Mouse (Mus musculus) limb, embryonic 15.5 days (tissue): ENCODE data around the gene Cep85l. TPM values are rescaled to one million over a fixed set of nuclear protein-coding genes. Genes with fewer than 3 reads are reported as not detected.

Experiments
- ATAC-seq: fragments of 200-750 bp; cut with Nextera tagmentation; 2 replicates; pipeline ENCODE4 v1.8.0; 2017; ENCODE audit warnings: low read depth, moderate TSS enrichment; ENCODE audit not compliant: insufficient number of reproducible peaks, low FRiP score, low TSS enrichment
- H3K27ac ChIP-seq: fragments of 300-500 bp; sonication (generic); 2 replicates; pipeline ENCODE4 v1.5.1; 2015; ENCODE audit warnings: moderate library complexity, mild to moderate bottlenecking, inconsistent platforms
- H3K27me3 ChIP-seq: fragments of 300-500 bp; sonication (generic); 2 replicates; pipeline ENCODE4 v1.6.1; 2015; ENCODE audit warnings: inconsistent platforms
- H3K36me3 ChIP-seq: fragments of 300-500 bp; sonication (generic); 2 replicates; pipeline ENCODE4 v1.6.1; 2015; ENCODE audit warnings: inconsistent platforms
- H3K4me1 ChIP-seq: fragments of 300-500 bp; sonication (generic); 2 replicates; pipeline ENCODE4 v1.6.1; 2015; ENCODE audit warnings: inconsistent platforms
- H3K4me2 ChIP-seq: fragments of 300-500 bp; sonication (generic); 2 replicates; pipeline ENCODE4 v1.6.1; 2015; ENCODE audit warnings: mild to moderate bottlenecking, inconsistent platforms
- H3K4me3 ChIP-seq: fragments of 300-500 bp; sonication (generic); 2 replicates; pipeline ENCODE4 v1.5.1; 2015; ENCODE audit warnings: mild to moderate bottlenecking, inconsistent platforms
- H3K9ac ChIP-seq: fragments of 300-500 bp; sonication (generic); 2 replicates; pipeline ENCODE4 v1.6.1; 2015; ENCODE audit warnings: inconsistent platforms
- H3K9me3 ChIP-seq: fragments of 300-500 bp; sonication (generic); 2 replicates; pipeline ENCODE4 v1.6.1; 2016; ENCODE audit warnings: inconsistent platforms
- WGBS: fragments of 180-500 bp; shearing (Covaris S2); methylation state at CpG from one replicate; pipeline ENCODE4 v1.1.7; 2015; 5-methylcytosine and 5-hydroxymethylcytosine counted together
- polyA plus RNA-seq: library from polyadenylated mRNA; unstranded; fragments of >200 nt; fragmentation: Nextera tagmentation; extraction: Ambion mirVana; gene quantifications from 2 replicates; pipeline ENCODE4 v1.2.1, GENCODE M21; 2015

Gene Cep85l
- polyA plus RNA-seq, 1 experiment from 2014 or later = 5.9 TPM

GRCm38 (mm10) chr10:53337162-53337923 lies 42.4 kb downstream of the Cep85l start, which contains the start of gene Pln:
Pln (plus strand) TSS chr10:53337667.
- Histone ChIP-seq H3K4me2 (no peak within 1 kb of the TSS), H3K36me3 (no peaks in the 10 kb centered on the region), H3K27me3 (no peaks in the 10 kb centered on the region), H3K4me1 (no peaks in the 10 kb centered on the region), H3K9ac (no peak within 1 kb of the TSS), H3K4me3 (no peak within 1 kb of the TSS), H3K27ac (no peak within 1 kb of the TSS), H3K9me3 (no peaks in the 10 kb centered on the region)
- WGBS = 56% methylated on average over 6 of the region's 6 CpGs
- ATAC-seq = no peak

GRCm38 (mm10) chr10:53335974-53336373 lies 43.8 kb downstream of the Cep85l start:
- Histone ChIP-seq H3K4me3 (no peak overlapping the region), H3K27ac (no peak overlapping the region), H3K4me2 (no peak overlapping the region), H3K9ac (no peak overlapping the region), H3K36me3 (no peaks in the 10 kb centered on the region), H3K27me3 (no peaks in the 10 kb centered on the region), H3K9me3 (no peaks in the 10 kb centered on the region), H3K4me1 (no peaks in the 10 kb centered on the region)
- no peak for ATAC-seq
- 81% methylated on average over 3 of the region's 3 CpGs for WGBS

GRCm38 (mm10) chr10:53335266-53335665 lies 44.5 kb downstream of the Cep85l start:
- no peaks in the 10 kb centered on the region for H3K9me3 ChIP-seq
- H3K4me1 ChIP-seq = no peaks in the 10 kb centered on the region
- ATAC-seq = no peak
- H3K4me2 ChIP-seq = no peak overlapping the region
- 81% methylated on average over 2 of the region's 2 CpGs for WGBS
- H3K9ac ChIP-seq = no peak overlapping the region
- H3K27me3 ChIP-seq = no peaks in the 10 kb centered on the region
- H3K36me3 ChIP-seq = no peaks in the 10 kb centered on the region
- H3K27ac ChIP-seq = no peak overlapping the region
- no peak overlapping the region for H3K4me3 ChIP-seq

GRCm38 (mm10) chr10:53332752-53333151 lies 47.0 kb downstream of the Cep85l start:
- no peak overlapping the region for H3K4me2 ChIP-seq
- ATAC-seq = no peak
- H3K9me3 ChIP-seq = no peaks in the 10 kb centered on the region
- no peak overlapping the region for H3K9ac ChIP-seq
- no peaks in the 10 kb centered on the region for H3K36me3 ChIP-seq
- WGBS = 69% methylated on average over 2 of the region's 2 CpGs
- no peak overlapping the region for H3K27ac ChIP-seq
- no peak overlapping the region for H3K4me3 ChIP-seq
- 0 out of 2 replicates have a peak, but pooled peaks cover 2% of the 10 kb centered on the region for H3K4me1 ChIP-seq
- no peaks in the 10 kb centered on the region for H3K27me3 ChIP-seq

GRCm38 (mm10) chr10:53329257-53329656 lies 50.5 kb downstream of the Cep85l start:
- no peak for ATAC-seq
- Histone ChIP-seq H3K9me3 (no peaks in the 10 kb centered on the region), H3K4me1 (0 out of 2 replicates have a peak, but pooled peaks cover 2% of the 10 kb centered on the region), H3K4me2 (no peak overlapping the region), H3K9ac (no peak overlapping the region), H3K4me3 (no peak overlapping the region), H3K27me3 (no peaks in the 10 kb centered on the region), H3K36me3 (no peaks in the 10 kb centered on the region), H3K27ac (no peak overlapping the region)
- WGBS = 55% methylated on average over 3 of the region's 3 CpGs

GRCm38 (mm10) chr10:53326367-53326766 lies 53.4 kb downstream of the Cep85l start:
- Histone ChIP-seq H3K4me3 (no peak overlapping the region), H3K4me2 (no peak overlapping the region), H3K9ac (no peak overlapping the region), H3K27ac (no peak overlapping the region), H3K36me3 (no peaks in the 10 kb centered on the region), H3K4me1 (0 out of 2 replicates have a peak, but pooled peaks cover 2% of the 10 kb centered on the region), H3K9me3 (no peaks in the 10 kb centered on the region), H3K27me3 (no peaks in the 10 kb centered on the region)
- no peak for ATAC-seq

- Histone ChIP-seq H3K4me2 (no peak overlapping the region), H3K9me3 (no peaks in the 10 kb centered on the region), H3K36me3 (no peaks in the 10 kb centered on the region), H3K4me1 (0 out of 2 replicates have a peak, but pooled peaks cover 2% of the 10 kb centered on the region), H3K4me3 (no peak overlapping the region), H3K27ac (no peak overlapping the region), H3K9ac (no peak overlapping the region), H3K27me3 (no peaks in the 10 kb centered on the region)
- 21% methylated on average over 1 of the region's 1 CpGs for WGBS
- ATAC-seq = no peak
Measured at GRCm38 (mm10) chr10:53324663-53325062, 55.1 kb downstream of the Cep85l start.

GRCm38 (mm10) chr10:53323367-53323766 lies 56.4 kb downstream of the Cep85l start:
- Histone ChIP-seq H3K9ac (no peak overlapping the region), H3K4me1 (no peaks in the 10 kb centered on the region), H3K4me2 (no peak overlapping the region), H3K27me3 (no peaks in the 10 kb centered on the region), H3K36me3 (0 out of 2 replicates have a peak, but pooled peaks cover 3% of the 10 kb centered on the region), H3K4me3 (no peak overlapping the region), H3K9me3 (no peaks in the 10 kb centered on the region), H3K27ac (no peak overlapping the region)
- no peak for ATAC-seq

- H3K4me1 ChIP-seq = no peaks in the 10 kb centered on the region
- 73% methylated on average over 3 of the region's 3 CpGs for WGBS
- H3K27me3 ChIP-seq = no peaks in the 10 kb centered on the region
- H3K4me2 ChIP-seq = no peak overlapping the region
- H3K9ac ChIP-seq = no peak overlapping the region
- H3K36me3 ChIP-seq = no peaks in the 10 kb centered on the region
- no peak overlapping the region for H3K4me3 ChIP-seq
- no peak overlapping the region for H3K27ac ChIP-seq
- no peaks in the 10 kb centered on the region for H3K9me3 ChIP-seq
- ATAC-seq = no peak
Measured at GRCm38 (mm10) chr10:53306674-53307073, 73.1 kb downstream of the Cep85l start.

GRCm38 (mm10) chr10:53305867-53306266 lies 73.9 kb downstream of the Cep85l start:
- H3K4me2 ChIP-seq = no peak overlapping the region
- no peaks in the 10 kb centered on the region for H3K27me3 ChIP-seq
- no peaks in the 10 kb centered on the region for H3K4me1 ChIP-seq
- no peaks in the 10 kb centered on the region for H3K9me3 ChIP-seq
- no peak overlapping the region for H3K27ac ChIP-seq
- WGBS = 52% methylated on average over 3 of the region's 3 CpGs
- no peak for ATAC-seq
- H3K36me3 ChIP-seq = 0 out of 2 replicates have a peak, but pooled peaks cover 4% of the 10 kb centered on the region
- H3K9ac ChIP-seq = no peak overlapping the region
- H3K4me3 ChIP-seq = no peak overlapping the region

- Histone ChIP-seq H3K4me3 (no peak overlapping the region), H3K36me3 (peaks cover 22% of the 10 kb centered on the region), H3K4me1 (no peaks in the 10 kb centered on the region), H3K4me2 (no peak overlapping the region), H3K9me3 (no peaks in the 10 kb centered on the region), H3K9ac (no peak overlapping the region), H3K27ac (no peak overlapping the region), H3K27me3 (no peaks in the 10 kb centered on the region)
- ATAC-seq = no peak
Measured at GRCm38 (mm10) chr10:53285147-53285546, 94.6 kb downstream of the Cep85l start.

- Histone ChIP-seq H3K9ac (no peak overlapping the region), H3K9me3 (no peaks in the 10 kb centered on the region), H3K4me3 (no peak overlapping the region), H3K4me2 (no peak overlapping the region), H3K36me3 (peaks cover 5% of the 10 kb centered on the region; the same call in 1 of the 2 replicates), H3K27me3 (no peaks in the 10 kb centered on the region), H3K27ac (no peak overlapping the region), H3K4me1 (no peaks in the 10 kb centered on the region)
- ATAC-seq = no peak
Measured at GRCm38 (mm10) chr10:53272228-53272627, 107.5 kb downstream of the Cep85l start.
